Mouse (Mus musculus) ES-Bruce4 (cell line): ENCODE data around the gene Lonp2. TPM values are rescaled to one million over a fixed set of nuclear protein-coding genes. Genes with fewer than 3 reads are reported as not detected.

ENCODE experiments used
- H3K27ac ChIP-seq: 2 replicates; pipeline ENCODE4 v1.5.1; 2012; ENCODE audit warnings: low read length, inconsistent platforms; ENCODE audit not compliant: insufficient read depth
- H3K27me3 ChIP-seq: 2 replicates; pipeline ENCODE4 v1.6.1; 2012; ENCODE audit warnings: mild to moderate bottlenecking, low read length, inconsistent platforms; ENCODE audit not compliant: control insufficient read depth, poor library complexity, insufficient read depth, severe bottlenecking
- H3K36me3 ChIP-seq: 2 replicates; pipeline ENCODE4 v1.6.1; 2012; ENCODE audit warnings: inconsistent platforms, mild to moderate bottlenecking, low read length, moderate library complexity; ENCODE audit not compliant: control insufficient read depth, poor library complexity, insufficient read depth, severe bottlenecking
- H3K4me1 ChIP-seq: one replicate; pipeline ENCODE4 v1.8.1; 2011; ENCODE audit warnings: low read length; ENCODE audit not compliant: control insufficient read depth, insufficient read depth
- H3K4me3 ChIP-seq: 2 replicates; pipeline ENCODE4 v1.5.1; 2011; ENCODE audit warnings: low read depth, mild to moderate bottlenecking, low read length
- H3K9ac ChIP-seq: 2 replicates; pipeline ENCODE4 v1.6.1; 2012; ENCODE audit warnings: low read depth, mild to moderate bottlenecking, inconsistent platforms; ENCODE audit not compliant: poor library complexity, severe bottlenecking
- H3K9me3 ChIP-seq: replicated peaks from 2 replicates; pipeline ENCODE4 v1.6.1; 2012; ENCODE audit warnings: mild to moderate bottlenecking, low read length, inconsistent platforms; ENCODE audit not compliant: control insufficient read depth, poor library complexity, insufficient read depth, severe bottlenecking
- CTCF ChIP-seq: IDR thresholded peaks from one replicate; pipeline ENCODE4 v1.8.1; 2011; ENCODE audit warnings: low read depth, low read length
- EP300 ChIP-seq: IDR thresholded peaks from 2 replicates; pipeline ENCODE4 v1.6.1; 2011; ENCODE audit warnings: low read depth, low read length; ENCODE audit not compliant: insufficient read depth
- POLR2A ChIP-seq: IDR thresholded peaks from one replicate; pipeline ENCODE4 v1.8.1; 2011; ENCODE audit warnings: low read length; ENCODE audit not compliant: insufficient read depth
- polyA plus RNA-seq: library from polyadenylated mRNA; stranded (reverse); fragments of >200 nt; gene quantifications from 2 replicates; pipeline ENCODE4 v1.2.4, GENCODE M21; 2011; ENCODE audit warnings: low read depth; ENCODE audit not compliant: missing spikeins, insufficient read depth, insufficient read length

The Lonp2 gene
- polyA plus RNA-seq, 1 experiment: 28.5 TPM

GRCm38 (mm10) chr8:86585118-86585517 lies 38.7 kb upstream of the Lonp2 start:
- TF ChIP-seq CTCF (peak; percentile 66), EP300 (no peak), POLR2A (no peak)
- H3K27ac ChIP-seq: no peak overlapping the region
- H3K36me3 ChIP-seq: no peaks in the 10 kb centered on the region
- no peaks in the 10 kb centered on the region for H3K27me3 ChIP-seq
- H3K9me3 ChIP-seq: no peaks in the 10 kb centered on the region
- H3K4me3 ChIP-seq: no peak overlapping the region
- no peak overlapping the region for H3K9ac ChIP-seq
- H3K4me1 ChIP-seq: no peaks in the 10 kb centered on the region

GRCm38 (mm10) chr8:86585532-86585931 lies 38.3 kb upstream of the Lonp2 start:
- H3K4me3 ChIP-seq: peak overlapping the region; percentile 63
- H3K27ac ChIP-seq: no peak overlapping the region
- no peak overlapping the region for H3K9ac ChIP-seq
- TF ChIP-seq CTCF (peak; percentile 95), EP300 (no peak)
- H3K9me3 ChIP-seq: no peaks in the 10 kb centered on the region
- H3K36me3 ChIP-seq: no peaks in the 10 kb centered on the region
- no peaks in the 10 kb centered on the region for H3K27me3 ChIP-seq
- H3K4me1 ChIP-seq: no peaks in the 10 kb centered on the region

GRCm38 (mm10) chr8:86586058-86586457 lies 37.8 kb upstream of the Lonp2 start:
- H3K27me3 ChIP-seq: no peaks in the 10 kb centered on the region
- no peaks in the 10 kb centered on the region for H3K9me3 ChIP-seq
- H3K4me1 ChIP-seq: no peaks in the 10 kb centered on the region
- no peak overlapping the region for H3K4me3 ChIP-seq
- no peaks in the 10 kb centered on the region for H3K36me3 ChIP-seq
- H3K27ac ChIP-seq: no peak overlapping the region
- H3K9ac ChIP-seq: no peak overlapping the region
- TF ChIP-seq CTCF (no peak), EP300 (no peak), POLR2A (no peak)

DNA sequence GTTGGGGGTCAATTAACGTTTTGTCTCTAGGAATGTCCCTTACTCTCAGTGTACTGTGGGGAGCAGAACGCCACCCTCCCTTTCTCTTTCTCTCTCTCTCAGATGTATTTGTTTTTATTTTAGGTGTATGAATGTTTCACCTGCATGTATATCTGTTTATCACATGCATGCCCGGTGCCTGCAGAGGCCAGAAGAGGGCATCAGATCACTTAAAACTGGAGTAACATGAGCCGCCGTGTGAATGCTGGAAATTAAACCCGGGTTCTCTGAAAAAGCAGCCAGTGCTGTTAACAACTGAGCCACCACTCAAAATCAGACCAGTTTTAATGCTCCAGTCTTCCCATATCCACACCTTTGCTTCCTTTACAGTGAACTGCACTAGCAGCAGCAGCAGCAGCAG lies 37.2 kb upstream of the Lonp2 start:
- Histone ChIP-seq H3K27ac (no peak overlapping the region), H3K36me3 (no peaks in the 10 kb centered on the region), H3K9me3 (no peaks in the 10 kb centered on the region), H3K4me1 (no peaks in the 10 kb centered on the region), H3K9ac (no peak overlapping the region), H3K27me3 (no peaks in the 10 kb centered on the region), H3K4me3 (no peak overlapping the region)
- TF ChIP-seq EP300 (no peak), CTCF (peak; percentile 30)

- H3K9me3 ChIP-seq: no peaks in the 10 kb centered on the region
- H3K4me1 ChIP-seq: no peaks in the 10 kb centered on the region
- no peak overlapping the region for H3K9ac ChIP-seq
- no peak for TF ChIP-seq EP300
- no peak for TF ChIP-seq POLR2A
- H3K27ac ChIP-seq: no peak overlapping the region
- no peaks in the 10 kb centered on the region for H3K36me3 ChIP-seq
- no peak overlapping the region for H3K4me3 ChIP-seq
- no peaks in the 10 kb centered on the region for H3K27me3 ChIP-seq
Measured at GRCm38 (mm10) chr8:86588338-86588737, 35.5 kb upstream of the Lonp2 start.

- H3K4me1 ChIP-seq: no peaks in the 10 kb centered on the region
- H3K36me3 ChIP-seq: no peaks in the 10 kb centered on the region
- no peak overlapping the region for H3K27ac ChIP-seq
- no peaks in the 10 kb centered on the region for H3K9me3 ChIP-seq
- H3K27me3 ChIP-seq: no peaks in the 10 kb centered on the region
- H3K9ac ChIP-seq: no peak overlapping the region
- no peak for TF ChIP-seq CTCF
- no peak for TF ChIP-seq EP300
- TF ChIP-seq POLR2A: no peak
- H3K4me3 ChIP-seq: no peak overlapping the region
Measured at GRCm38 (mm10) chr8:86593099-86593498, 30.7 kb upstream of the Lonp2 start.
